Mouse (Mus musculus) layer of hippocampus, postnatal 10 days (tissue): ENCODE data around the gene Vars2. TPM values are rescaled to one million over a fixed set of nuclear protein-coding genes. Genes with fewer than 3 reads are reported as not detected.

Experiments
- DNase-seq, 2 experiments: peaks; one replicate each; pipeline ENCODE4 v3.0.0; 2021; ENCODE audit warnings: low spot score in 2 of 2
- total RNA-seq, 2 experiments: library from RNA; stranded (reverse); gene quantifications; 2 replicates each; pipeline ENCODE4 v1.2.3; 2021

Gene Vars2
- total RNA-seq, 2 experiments from 2014 or later: 42.6 to 44.1 TPM

- no peak for DNase-seq
These were observed 31.0 kb downstream of the Vars2 start for GRCm38 (mm10) chr17:35636363-35636762.

GRCm38 (mm10) chr17:35635699-35636111, 31.7 kb downstream of the Vars2 start:
- peak; percentile 82 to 84 for DNase-seq

GRCm38 (mm10) chr17:35635202-35635601, 32.2 kb downstream of the Vars2 start:
- DNase-seq: no peak

- peak; percentile 24 to 45 for DNase-seq
These were observed 33.4 kb downstream of the Vars2 start for GRCm38 (mm10) chr17:35633992-35634391.

- no peak for DNase-seq
These were observed 40.9 kb downstream of the Vars2 start, which contains the start of gene Gm9573 for GRCm38 (mm10) chr17:35626537-35626936. Gene Gm9573 (minus strand): TSS chr17:35626637.

GRCm38 (mm10) chr17:35617127-35617526, 50.3 kb downstream of the Vars2 start:
- no peak for DNase-seq

Other genes with a start within 250 kb of the Vars2 start
- gene H2-Q6, start 242.7 kb downstream of the Vars2 start, total RNA-seq: not detected
- under 1 TPM; 0.31 to 0.39 TPM for gene H2-Q7, start 228.4 kb downstream of the Vars2 start, total RNA-seq
- gene H2-Q10, start 197.5 kb downstream of the Vars2 start, total RNA-seq: under 1 TPM in 1 of 2 experiments, not detected in 1; 0.07 TPM
- gene Pou5f1, start 161.6 kb downstream of the Vars2 start, total RNA-seq: under 1 TPM in 1 of 2 experiments, not detected in 1; 0.25 TPM
- gene Tcf19, start 150.8 kb downstream of the Vars2 start, total RNA-seq: 1 to 10 TPM; 7.5 to 8.0 TPM
- gene Cchcr1, start 150.5 kb downstream of the Vars2 start, total RNA-seq: 1 to 10 TPM; 7.7 to 9.7 TPM
- not detected for gene Psors1c2, start 134.4 kb downstream of the Vars2 start, total RNA-seq
- gene Cdsn, start 115.5 kb downstream of the Vars2 start, total RNA-seq: under 1 TPM; 0.51 to 0.78 TPM
- gene 2300002M23Rik, start 100.1 kb downstream of the Vars2 start, total RNA-seq: not detected
- gene Sfta2, start 66.0 kb downstream of the Vars2 start, total RNA-seq: not detected
- gene Gm9573, start 41.0 kb downstream of the Vars2 start, total RNA-seq: not detected
- not detected for gene Mucl3, start 23.9 kb downstream of the Vars2 start, total RNA-seq
- gene Gtf2h4, start 6.1 kb upstream of the Vars2 start, total RNA-seq: 10 to 100 TPM; 23.3 to 24.4 TPM
- 10 to 100 TPM; 49.8 to 50.5 TPM for gene Ddr1, start 37.0 kb upstream of the Vars2 start, total RNA-seq
- 1 to 10 TPM; 4.3 to 4.6 TPM for gene Ier3, start 154.1 kb upstream of the Vars2 start, total RNA-seq
- 100 to 1,000 TPM; 163 to 172 TPM for gene Flot1, start 155.6 kb upstream of the Vars2 start, total RNA-seq
- 1,000 to 10,000 TPM; 1,119 to 1,208 TPM for gene Tubb5, start 170.7 kb upstream of the Vars2 start, total RNA-seq
- gene Mdc1, start 173.9 kb upstream of the Vars2 start, total RNA-seq: 10 to 100 TPM; 15.8 to 16.2 TPM
- gene Nrm, start 193.7 kb upstream of the Vars2 start, total RNA-seq: 1 to 10 TPM; 5.2 to 5.7 TPM
- 10 to 100 TPM; 15.6 to 16.3 TPM for gene Ppp1r18, start 198.0 kb upstream of the Vars2 start, total RNA-seq
- gene Dhx16, start 212.2 kb upstream of the Vars2 start, total RNA-seq: 10 to 100 TPM; 26.1 to 36.5 TPM
- gene 2310061I04Rik, start 229.8 kb upstream of the Vars2 start, total RNA-seq: 10 to 100 TPM; 69.4 to 77.2 TPM
- 100 to 1,000 TPM; 132 to 133 TPM for gene Atat1, start 242.5 kb upstream of the Vars2 start, total RNA-seq
- 10 to 100 TPM; 49.1 to 50.2 TPM for gene Mrps18b, start 248.8 kb upstream of the Vars2 start, total RNA-seq
- gene Ppp1r10, start 248.8 kb upstream of the Vars2 start, total RNA-seq: 10 to 100 TPM; 66.2 to 67.3 TPM